Mouse (Mus musculus) spleen, postnatal 10 days (tissue): ENCODE data around the gene Xiap.

Source experiments
- DNase-seq, 2 experiments: peaks; one replicate each; pipeline ENCODE4 v3.0.0; 2021 to 2022; ENCODE audit warnings: low spot score in 2 of 2

Gene Xiap

GRCm38 (mm10) chrX:42087731-42088130 lies 28.3 kb downstream of the Xiap start:
- DNase-seq, result no peak

- no peak for DNase-seq
Observed at GRCm38 (mm10) chrX:42088136-42088535, 28.7 kb downstream of the Xiap start.

DNA sequence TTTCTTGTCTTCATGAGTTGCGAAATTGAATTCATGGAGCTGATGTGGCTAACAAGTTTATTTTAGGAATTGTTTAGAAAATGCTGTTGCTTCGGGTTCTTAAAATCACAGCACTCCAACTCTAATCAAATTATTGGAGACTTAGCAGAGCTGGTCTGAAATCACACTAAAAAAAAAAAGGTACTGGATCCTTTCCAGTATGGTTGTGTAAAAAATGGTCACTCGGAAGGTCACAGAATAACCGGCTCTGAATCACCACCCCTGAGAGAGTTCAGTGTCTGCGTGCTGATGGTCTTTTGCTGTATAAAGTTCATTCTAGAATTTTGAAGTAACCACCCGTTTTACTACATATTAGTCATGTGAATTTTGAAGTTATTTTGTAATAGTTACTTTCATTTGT lies 47.7 kb downstream of the Xiap start:
- no peak for DNase-seq

GRCm38 (mm10) chrX:42110585-42110984 lies 51.1 kb downstream of the Xiap start:
- no peak for DNase-seq

DNA sequence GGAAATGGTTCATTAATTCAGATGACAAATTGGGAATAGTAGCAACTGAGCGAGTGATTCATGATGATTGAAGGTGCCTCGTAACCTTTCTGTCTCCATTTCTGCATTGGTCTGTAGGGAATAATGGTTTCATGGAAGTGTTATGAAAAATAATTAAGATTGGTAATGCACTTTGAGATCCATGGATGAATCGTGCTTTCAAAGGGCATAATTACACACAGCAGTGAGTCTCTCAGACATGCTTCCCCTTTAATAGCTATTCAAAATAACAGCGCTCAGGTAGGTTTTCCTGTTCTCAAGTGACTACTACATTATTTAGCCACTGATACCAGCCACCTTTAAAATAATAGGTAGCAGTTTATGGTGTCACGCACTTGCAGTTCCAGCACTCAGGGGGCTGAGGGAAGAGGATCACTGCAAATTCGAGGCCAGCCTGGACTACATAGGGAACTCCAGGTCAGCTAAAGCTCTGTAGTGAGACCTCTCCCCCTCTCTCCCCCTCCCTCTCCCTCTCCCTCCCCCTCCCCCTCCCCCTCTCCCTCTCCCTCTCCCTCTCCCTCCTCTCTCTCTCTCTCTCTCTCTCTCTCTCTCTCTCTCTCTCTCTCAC lies 60.1 kb downstream of the Xiap start:
- no peak for DNase-seq

- DNase-seq, result no peak
Observed at GRCm38 (mm10) chrX:42124963-42125697, 65.7 kb downstream of the Xiap start.

- no peak for DNase-seq
Observed at GRCm38 (mm10) chrX:42139882-42140281, 80.4 kb downstream of the Xiap start.

DNA sequence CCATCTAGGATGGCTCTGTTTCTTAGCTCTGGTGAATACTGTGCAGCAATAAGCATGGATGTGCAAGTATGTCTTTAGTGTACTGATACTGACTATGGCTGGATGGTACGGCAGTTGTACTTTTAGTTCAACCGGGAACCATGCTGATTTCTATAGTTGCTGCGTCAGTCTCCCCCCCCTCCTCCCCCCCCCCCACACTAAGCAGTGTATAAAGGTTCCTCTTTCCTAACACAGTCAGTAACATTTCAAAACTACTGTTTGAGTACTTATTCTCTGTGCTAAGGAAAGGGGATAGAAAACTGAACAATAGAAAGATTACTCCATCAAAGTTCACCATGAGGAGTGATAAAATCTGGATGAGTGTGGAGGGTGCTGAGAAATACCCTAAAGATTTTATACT lies 83.1 kb downstream of the Xiap start:
- no peak for DNase-seq

DNA sequence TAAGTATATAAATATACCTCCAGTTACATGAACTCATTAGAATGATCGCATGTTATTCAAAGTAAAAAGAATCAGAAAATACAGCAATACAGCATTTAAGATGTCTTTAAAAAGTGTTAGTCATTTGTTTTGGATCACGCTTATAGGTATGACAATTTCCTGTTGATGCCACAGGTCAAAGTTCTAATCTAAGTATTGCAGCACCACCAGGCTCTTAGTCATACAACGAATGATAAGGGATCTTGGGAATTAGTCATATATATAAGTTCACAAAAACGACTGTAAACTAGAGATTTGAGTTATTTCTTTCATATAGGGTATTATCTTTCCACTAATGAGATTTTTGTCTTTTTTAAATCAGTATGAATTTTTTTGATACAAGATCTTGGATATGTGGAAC lies 84.5 kb downstream of the Xiap start:
- DNase-seq, result no peak

DNA sequence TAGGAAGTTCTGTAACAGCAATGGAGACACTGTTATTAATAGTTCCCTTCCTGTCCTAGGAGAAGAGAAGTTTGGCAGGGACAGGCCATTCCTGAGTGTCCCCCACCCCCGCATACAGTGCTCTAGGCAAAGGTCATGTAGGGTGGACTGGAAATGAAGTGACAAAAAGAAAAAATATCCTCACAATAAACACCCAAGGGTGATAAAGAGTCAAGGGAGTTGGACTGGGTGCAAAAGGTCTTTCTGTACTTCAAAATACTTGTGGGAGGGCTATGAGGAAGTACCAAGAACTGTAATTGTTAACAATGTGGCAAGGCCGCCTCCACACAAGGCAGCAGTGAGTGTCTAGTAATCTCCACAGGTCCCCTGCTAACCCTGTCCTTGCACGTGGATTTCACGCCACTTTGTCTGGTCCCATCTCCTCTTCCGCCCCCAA lies 88.6 kb downstream of the Xiap start:
- peak; percentile 29 to 34 for DNase-seq

- peak; percentile 79 to 91 for DNase-seq
Observed at GRCm38 (mm10) chrX:42148788-42149556, 89.5 kb downstream of the Xiap start, which contains the start of gene Stag2. Gene Stag2 (plus strand): TSS chrX:42149317.

DNA sequence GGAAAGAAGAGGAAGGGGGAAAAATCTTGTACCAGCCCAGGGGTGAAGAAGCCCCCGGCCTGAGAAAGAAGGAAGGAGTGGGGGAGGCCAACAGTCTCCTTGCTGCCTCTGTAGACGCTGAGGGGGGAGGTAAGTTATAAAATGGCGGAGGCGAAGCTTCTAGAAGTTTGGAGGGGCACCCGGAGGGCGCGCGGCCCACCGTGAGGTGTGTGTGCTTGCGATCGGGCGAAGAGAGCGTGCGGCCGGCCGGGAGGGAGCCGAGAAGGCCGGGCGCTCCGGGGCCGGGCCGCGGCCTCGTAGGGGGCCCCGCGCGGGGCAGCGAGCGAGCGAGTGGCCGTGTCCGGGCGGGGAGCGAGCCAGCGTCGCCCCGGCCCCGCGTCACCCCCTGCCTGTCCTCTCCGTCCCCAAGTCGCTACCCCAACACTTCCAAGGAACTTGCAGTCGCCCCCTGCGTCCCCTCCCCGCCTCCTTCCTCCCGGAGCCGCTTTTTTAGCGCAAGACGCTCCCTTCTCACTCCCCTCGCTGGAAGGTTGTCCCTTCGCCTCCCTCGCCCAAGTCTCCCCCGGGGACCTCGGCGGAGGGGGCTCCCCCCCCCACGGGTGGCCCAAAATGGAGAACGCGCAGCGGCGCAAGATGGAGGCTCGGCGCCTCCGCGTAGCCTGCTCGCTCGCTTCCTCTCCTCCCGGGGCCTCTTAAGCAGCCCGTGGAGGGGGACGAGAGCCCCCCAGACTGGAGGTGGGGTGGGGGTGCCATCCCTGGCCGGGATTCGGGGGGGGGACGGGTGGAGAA lies 90.3 kb downstream of the Xiap start:
- DNase-seq, result peak; percentile 60 to 71

GRCm38 (mm10) chrX:42150346-42151023 lies 91.0 kb downstream of the Xiap start:
- peak; percentile 62 to 82 for DNase-seq

DNA sequence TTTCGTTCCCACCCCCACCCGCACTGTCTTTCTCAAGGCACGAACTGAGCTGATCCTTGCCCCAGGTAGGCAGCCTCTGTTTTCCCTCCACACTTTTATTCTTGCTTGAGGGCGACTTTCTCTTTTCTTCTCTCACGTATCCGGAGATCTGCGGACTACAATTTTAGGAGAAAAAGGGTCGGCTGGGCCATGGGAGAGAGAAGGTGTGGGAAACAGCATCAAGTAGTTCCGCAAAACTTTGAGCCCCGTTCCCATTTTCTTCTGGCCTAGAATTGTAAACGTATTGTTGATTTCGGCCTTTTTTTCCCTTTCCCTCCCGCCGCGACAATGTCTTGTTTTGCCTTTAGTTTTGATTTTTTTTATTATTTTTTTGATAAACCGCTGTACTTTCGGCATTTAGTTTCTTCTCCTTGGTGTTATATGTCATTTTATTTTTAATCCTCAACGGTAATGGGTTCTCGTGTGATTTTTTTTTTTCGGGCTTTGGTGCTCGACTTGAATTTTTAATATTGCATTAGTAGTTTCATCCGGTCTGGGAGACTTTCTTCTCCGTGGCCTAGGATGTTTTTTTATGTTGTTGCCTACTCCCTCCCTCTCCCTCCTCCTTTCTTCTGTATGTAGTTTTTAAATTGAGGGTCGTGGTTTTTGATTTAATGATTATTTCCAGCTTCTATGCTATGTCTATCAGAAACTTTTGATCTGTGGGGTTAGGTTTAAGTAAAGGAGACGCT lies 91.7 kb downstream of the Xiap start:
- DNase-seq, result no peak

- peak; percentile 56 to 71 for DNase-seq
Observed at GRCm38 (mm10) chrX:42151903-42152369, 92.5 kb downstream of the Xiap start.

DNA sequence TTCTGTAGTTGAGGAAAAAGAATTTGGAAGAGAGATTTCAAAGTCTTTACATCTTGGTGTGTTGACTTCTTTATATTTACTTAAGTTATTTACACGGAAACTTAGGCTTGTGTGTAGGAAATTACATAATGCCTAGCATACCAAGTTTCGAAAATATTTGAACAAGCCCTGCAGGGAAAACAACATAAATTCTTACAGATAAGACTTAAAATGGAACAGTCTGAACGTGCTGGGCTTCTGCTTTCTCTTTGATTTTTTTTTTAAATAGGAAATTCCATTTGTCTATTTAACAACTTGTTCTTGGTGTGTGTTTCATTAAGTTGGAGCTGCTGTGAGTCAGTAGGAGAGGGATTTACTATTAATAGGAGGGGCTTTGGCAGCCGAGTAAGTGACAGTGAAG lies 93.6 kb downstream of the Xiap start:
- DNase-seq, result no peak
